Mouse (Mus musculus) CH12.LX (cell line): Measurements from ENCODE around the gene 1700028P14Rik. TPM values are rescaled to one million over a fixed set of nuclear protein-coding genes. Genes with fewer than 3 reads are reported as not detected.
"Not testable (repeated sequence)": the region's sequence is repeated elsewhere in the genome, so short reads cannot be mapped to it uniquely, and the experiment has no call there.

Source experiments
- DNase-seq: peaks from one replicate; pipeline ENCODE4 v3.0.0-alpha.2; 2013; ENCODE audit errors: extremely low read depth
- H3K27ac ChIP-seq: 2 replicates; pipeline ENCODE4 v1.5.1; 2012; ENCODE audit warnings: low read depth, mild to moderate bottlenecking, control low read depth, moderate library complexity; ENCODE audit not compliant: insufficient read depth
- H3K27me3 ChIP-seq: replicated peaks from 2 replicates; pipeline ENCODE3; 2012; ENCODE audit warnings: inconsistent platforms
- H3K36me3 ChIP-seq, 2 experiments: replicated peaks in 1 of 2; 2 replicates each; pipeline versions ENCODE3 to v1.6.1; 2012; ENCODE audit warnings: inconsistent platforms in 1 of 2, low read length in 1 of 2, mild to moderate bottlenecking in 1 of 2, mixed read lengths in 1 of 2, moderate library complexity in 1 of 2; ENCODE audit not compliant: control insufficient read depth in 1 of 2, insufficient read depth in 1 of 2
- H3K4me1 ChIP-seq, 2 experiments: 2 replicates each; pipeline ENCODE4 v1.6.1; 2012; ENCODE audit warnings: inconsistent platforms in 1 of 2, moderate library complexity in 1 of 2; ENCODE audit not compliant: insufficient read depth in 2 of 2, control insufficient read depth in 1 of 2
- H3K4me2 ChIP-seq: 2 replicates; pipeline ENCODE4 v1.6.1; 2012; ENCODE audit warnings: low read depth, mild to moderate bottlenecking, control low read depth; ENCODE audit not compliant: poor library complexity, insufficient read depth, severe bottlenecking
- H3K4me3 ChIP-seq, 3 experiments: fragments of 150-350 bp in 1 of 3; sonication (generic) in 1 of 3; replicated peaks in 1 of 3; 2 replicates each; pipeline versions ENCODE3 to v1.5.1; 2011 to 2012; ENCODE audit warnings: low read depth in 2 of 3, low read length in 2 of 3, mild to moderate bottlenecking in 2 of 3, moderate library complexity in 2 of 3, control low read depth in 1 of 3, improper control_type of control experiment in 1 of 3, inconsistent platforms in 1 of 3, mixed read lengths in 1 of 3; ENCODE audit not compliant: poor library complexity in 1 of 3
- H3K79me2 ChIP-seq: replicated peaks from 2 replicates; pipeline ENCODE4 v1.6.1; 2012; ENCODE audit warnings: mild to moderate bottlenecking, moderate library complexity; ENCODE audit not compliant: control insufficient read depth, poor library complexity, insufficient read depth, severe bottlenecking; ENCODE audit errors: extremely low read depth
- H3K9ac ChIP-seq: 2 replicates; pipeline ENCODE4 v1.6.1; 2012; ENCODE audit warnings: low read depth, mild to moderate bottlenecking, control low read depth, moderate library complexity; ENCODE audit not compliant: insufficient read depth
- H3K9me3 ChIP-seq: replicated peaks from 2 replicates; pipeline ENCODE3; 2012; ENCODE audit warnings: low read length, inconsistent platforms, mixed read lengths
- CHD1 ChIP-seq: IDR thresholded peaks from 2 replicates; pipeline ENCODE4 v1.6.1; 2012; ENCODE audit warnings: low read depth, low read length, improper control_type of control experiment, inconsistent platforms
- CHD2 ChIP-seq: IDR thresholded peaks from 2 replicates; pipeline ENCODE4 v1.6.1; 2011; ENCODE audit warnings: low read length, improper control_type of control experiment
- EP300 ChIP-seq: IDR thresholded peaks from 2 replicates; pipeline ENCODE4 v1.6.1; 2011; ENCODE audit warnings: low read length, improper control_type of control experiment
- GABPA ChIP-seq: IDR thresholded peaks from 2 replicates; pipeline ENCODE4 v1.6.1; 2012; ENCODE audit warnings: low read depth, low read length, improper control_type of control experiment, inconsistent platforms; ENCODE audit not compliant: insufficient replicate concordance
- HCFC1 ChIP-seq: IDR thresholded peaks from 2 replicates; pipeline ENCODE4 v1.6.1; 2012; ENCODE audit warnings: low read depth, mild to moderate bottlenecking, inconsistent platforms, low read length, improper control_type of control experiment
- IRF4 ChIP-seq: IDR thresholded peaks from 2 replicates; pipeline ENCODE4 v1.6.1; 2014; ENCODE audit warnings: low read depth, mild to moderate bottlenecking, inconsistent platforms, low read length, improper control_type of control experiment
- JUN ChIP-seq: IDR thresholded peaks from 2 replicates; pipeline ENCODE4 v1.6.1; 2011; ENCODE audit warnings: low read depth, mild to moderate bottlenecking, low read length, improper control_type of control experiment, moderate library complexity; ENCODE audit not compliant: insufficient read depth
- JUND ChIP-seq: conservative IDR thresholded peaks from 2 replicates; pipeline ENCODE4 v1.6.1; 2011; ENCODE audit warnings: low read depth, low read length, improper control_type of control experiment
- KAT2A ChIP-seq: IDR thresholded peaks from 2 replicates; pipeline ENCODE4 v1.6.1; 2012; ENCODE audit warnings: low read length, improper control_type of control experiment, inconsistent platforms; ENCODE audit not compliant: insufficient replicate concordance
- MAZ ChIP-seq: IDR thresholded peaks from 2 replicates; pipeline ENCODE4 v1.6.1; 2012; ENCODE audit warnings: low read depth, mild to moderate bottlenecking, inconsistent platforms, low read length, improper control_type of control experiment, moderate library complexity
- MEF2A ChIP-seq: IDR thresholded peaks from 2 replicates; pipeline ENCODE4 v1.6.1; 2014; ENCODE audit warnings: low read depth, mild to moderate bottlenecking, inconsistent platforms, low read length, improper control_type of control experiment, borderline replicate concordance
- MXI1 ChIP-seq: IDR thresholded peaks from 2 replicates; pipeline ENCODE4 v1.6.1; 2011; ENCODE audit warnings: mild to moderate bottlenecking, low read depth, low read length, improper control_type of control experiment
- POLR2A ChIP-seq: IDR thresholded peaks from 2 replicates; pipeline ENCODE4 v1.6.1; 2011; ENCODE audit warnings: low read depth, mild to moderate bottlenecking, improper control_type of control experiment, low read length
- POLR2AphosphoS2 ChIP-seq: IDR thresholded peaks from 2 replicates; pipeline ENCODE4 v1.6.1; 2011; ENCODE audit warnings: low read depth, low read length, improper control_type of control experiment
- RAD21 ChIP-seq: IDR thresholded peaks from 2 replicates; pipeline ENCODE4 v1.6.1; 2011; ENCODE audit warnings: low read depth, mild to moderate bottlenecking, low read length, improper control_type of control experiment, moderate library complexity
- TBP ChIP-seq: conservative IDR thresholded peaks from 2 replicates; pipeline ENCODE4 v1.6.1; 2011; ENCODE audit warnings: low read depth, low read length, improper control_type of control experiment
- TCF12 ChIP-seq: IDR thresholded peaks from 2 replicates; pipeline ENCODE4 v1.6.1; 2014; ENCODE audit warnings: low read depth, mild to moderate bottlenecking, inconsistent platforms, low read length, improper control_type of control experiment
- UBTF ChIP-seq: IDR thresholded peaks from 2 replicates; pipeline ENCODE4 v1.6.1; 2012; ENCODE audit warnings: low read depth, mild to moderate bottlenecking, inconsistent platforms, low read length, improper control_type of control experiment, moderate library complexity
- USF2 ChIP-seq: conservative IDR thresholded peaks from 2 replicates; pipeline ENCODE4 v1.6.1; 2011; ENCODE audit warnings: low read depth, low read length, improper control_type of control experiment
- ZC3H11A ChIP-seq: IDR thresholded peaks from 2 replicates; pipeline ENCODE4 v1.6.1; 2012; ENCODE audit warnings: low read depth, mild to moderate bottlenecking, inconsistent platforms, low read length, improper control_type of control experiment
- dilution Hi-C: fragments of 300-500 bp; cut with MboI; formaldehyde crosslinking; loops from 2 replicates; pipeline ENCODE4 v1.14.3; 2020; ENCODE audit warnings: low sequenced_read_pairs; ENCODE audit not compliant: extremely low pct_unique_long_range_greater_than_20kb, extremely low pct_ligation_motif_present
- in situ Hi-C: fragments of 300-500 bp; cut with MboI; formaldehyde crosslinking; loops from 3 replicates; pipeline ENCODE4 v1.14.3; 2019; ENCODE audit warnings: low sequenced_read_pairs, low pct_ligation_motif_present, low pct_unique_long_range_greater_than_20kb, mixed read lengths
- polyA plus RNA-seq: library from polyadenylated mRNA; unstranded; fragments of >175 nt; gene quantifications from 2 replicates; pipeline ENCODE4 v1.2.1, GENCODE M21; 2012; ENCODE audit warnings: low read depth; ENCODE audit not compliant: insufficient read length
- total RNA-seq, 2 experiments: library from RNA; depleted of rRNA; stranded (reverse); fragments of 300-350 nt in 1 of 2; fragments of >200 nt in 1 of 2; gene quantifications; 2 replicates each; pipeline ENCODE4 v1.2.3; 2012 to 2014

The 1700028P14Rik gene
- total and polyA plus RNA-seq, 3 experiments = not detected

- no peaks in the 10 kb centered on the region for H3K9me3 ChIP-seq
- peak overlapping the region; percentile 31; the same call in 1 of the 2 replicates for H3K4me2 ChIP-seq
- H3K79me2 ChIP-seq = peaks cover 15% of the 10 kb centered on the region
- dilution Hi-C loops (no loop called here), in situ Hi-C loops (no loop called here)
- peak overlapping the region; percentile 85 for H3K9ac ChIP-seq
- H3K27me3 ChIP-seq = no peaks in the 10 kb centered on the region
- H3K27ac ChIP-seq = peak overlapping the region; percentile 48
- peaks cover 0 to 25% of the 10 kb centered on the region in 2 experiments; a peak in 1 of 4 replicates for H3K4me1 ChIP-seq
- no peak for DNase-seq
- peaks cover 0 to 2% of the 10 kb centered on the region in 2 experiments for H3K36me3 ChIP-seq
- TF ChIP-seq JUND = no peak
- TF ChIP-seq POLR2A = peak; percentile 88; the same call in 1 of the 2 replicates
- 0 out of 2 replicates have a peak, but pooled peaks have one; percentile 64 for TF ChIP-seq TBP
- TF ChIP-seq JUN = no peak
- 0 out of 2 replicates have a peak, but pooled peaks have one; percentile 64 for TF ChIP-seq MEF2A
- TF ChIP-seq CHD2 = peak; percentile 62; the same call in 1 of the 2 replicates
- TF ChIP-seq IRF4 = peak; percentile 20; the same call in 1 of the 2 replicates
- TF ChIP-seq MAZ = peak; percentile 39; the same call in 1 of the 2 replicates
- H3K4me3 ChIP-seq = peak overlapping the region; percentile 53 to 96 (median 91)
Observed at GRCm38 (mm10) chr19:23686962-23687295, 34.3 kb upstream of the 1700028P14Rik start.

GRCm38 (mm10) chr19:23675656-23676055, 23.0 kb upstream of the 1700028P14Rik start:
- H3K4me2 ChIP-seq, H3K9me3 ChIP-seq, H3K27me3 ChIP-seq, H3K36me3 ChIP-seq, DNase-seq, in situ Hi-C loops, H3K4me1 ChIP-seq, H3K9ac ChIP-seq, H3K27ac ChIP-seq, H3K4me3 ChIP-seq, dilution Hi-C loops, H3K79me2 ChIP-seq: not testable (repeated sequence)

GRCm38 (mm10) chr19:23673021-23673420, 20.4 kb upstream of the 1700028P14Rik start:
- dilution Hi-C loops = no loop called here
- Histone ChIP-seq H3K9me3 (peaks cover 8% of the 10 kb centered on the region), H3K4me2 (no peak overlapping the region), H3K79me2 (no peaks in the 10 kb centered on the region), H3K4me3 (no peak overlapping the region), H3K27me3 (no peaks in the 10 kb centered on the region), H3K9ac (no peak overlapping the region), H3K27ac (no peak overlapping the region), H3K4me1 (no peaks in the 10 kb centered on the region), H3K36me3 (no peaks in the 10 kb centered on the region)
- in situ Hi-C loops = no loop called here
- DNase-seq = no peak
- no peak for TF ChIP-seq HCFC1
- no peak for TF ChIP-seq TCF12
- no peak for TF ChIP-seq CHD1
- TF ChIP-seq MXI1 = no peak
- no peak for TF ChIP-seq GABPA
- TF ChIP-seq USF2 = no peak
- TF ChIP-seq POLR2AphosphoS2 = no peak
- TF ChIP-seq EP300 = no peak
- TF ChIP-seq ZC3H11A = no peak
- no peak for TF ChIP-seq KAT2A
- no peak for TF ChIP-seq RAD21
- no peak for TF ChIP-seq UBTF
- TF ChIP-seq JUN = no peak
- no peak for TF ChIP-seq MEF2A
